Mouse (Mus musculus) layer of hippocampus, postnatal 10 days (tissue): ENCODE data around the gene Lamtor5. TPM values are rescaled to one million over a fixed set of nuclear protein-coding genes. Genes with fewer than 3 reads are reported as not detected.
"Not testable (repeated sequence)": the region's sequence is repeated elsewhere in the genome, so short reads cannot be mapped to it uniquely, and the experiment has no call there.

Experiments used
- DNase-seq, 2 experiments: peaks; one replicate each; pipeline ENCODE4 v3.0.0; 2021; ENCODE audit warnings: low spot score in 2 of 2
- total RNA-seq, 2 experiments: library from RNA; stranded (reverse); gene quantifications; 2 replicates each; pipeline ENCODE4 v1.2.3; 2021

Gene Lamtor5
- total RNA-seq, 2 experiments from 2014 or later, result 55.2 to 60.4 TPM

DNA sequence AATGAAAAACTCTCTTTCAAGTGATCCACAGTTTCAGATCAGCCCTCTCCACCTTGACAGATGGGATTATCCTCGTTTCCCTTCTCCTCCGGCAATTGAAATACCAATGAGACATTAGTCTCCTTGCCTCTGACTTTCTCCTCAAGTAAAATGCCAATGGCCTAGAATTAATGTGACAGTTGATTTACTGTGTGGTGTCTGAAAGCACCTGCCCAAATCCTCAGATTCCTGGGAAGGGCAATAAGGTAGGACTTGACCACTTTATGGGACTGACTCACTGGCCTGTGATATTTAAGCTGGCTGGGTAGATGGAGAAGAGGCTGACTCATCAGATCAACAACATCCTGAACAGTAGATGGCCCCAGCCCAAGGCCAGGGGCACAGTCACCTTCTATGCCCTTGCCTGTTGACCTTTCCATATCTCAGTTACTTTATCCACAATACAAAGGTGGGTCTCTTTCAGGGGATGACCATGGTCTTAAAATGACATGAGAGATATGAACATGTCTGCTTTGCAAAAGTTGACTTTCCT lies 11.8 kb upstream of the Lamtor5 start:
- DNase-seq, result no peak

DNA sequence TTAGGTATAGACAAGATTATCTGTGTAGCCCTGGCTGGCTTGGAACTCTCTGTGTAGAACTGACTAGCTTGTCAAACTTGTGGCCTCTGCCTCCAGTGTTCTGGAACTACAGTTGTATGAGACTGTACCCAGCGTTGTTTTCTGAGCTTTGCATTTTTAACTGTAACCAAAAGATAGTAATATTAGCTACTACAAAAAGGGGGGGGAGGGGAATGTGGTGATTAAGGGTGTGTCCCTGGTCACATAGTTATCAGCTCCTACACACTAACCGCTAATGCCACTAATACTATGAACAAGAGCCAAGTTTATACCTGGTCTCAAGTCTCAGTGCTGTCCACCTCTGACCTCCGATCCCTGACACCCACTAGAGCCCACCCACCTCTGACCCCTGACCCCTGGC lies 6.2 kb upstream of the Lamtor5 start:
- DNase-seq, result no peak

GRCm38 (mm10) chr3:107273820-107274219 lies 4.8 kb upstream of the Lamtor5 start:
- peak; percentile 72 to 81 for DNase-seq

- DNase-seq, result no peak
Measured at GRCm38 (mm10) chr3:107275351-107275750, 3.3 kb upstream of the Lamtor5 start.

DNA sequence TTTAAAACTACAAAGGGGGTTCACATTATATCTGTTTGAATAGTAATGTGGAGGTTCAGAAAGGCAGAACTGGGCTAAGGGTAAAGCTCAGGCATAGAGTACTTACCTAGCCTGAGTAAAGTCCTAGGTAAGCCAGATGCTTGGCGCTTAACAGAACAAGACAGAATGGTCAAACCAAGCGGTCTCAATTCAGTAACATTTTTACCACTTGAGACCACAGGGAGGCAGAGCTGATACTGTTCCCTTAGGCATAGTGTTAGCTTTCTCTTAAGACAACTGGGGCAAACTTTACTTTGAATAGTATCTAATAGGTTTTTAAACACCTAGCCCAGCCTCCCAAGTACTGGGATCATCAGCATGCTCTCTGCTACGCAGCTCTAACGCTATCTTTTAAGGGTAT lies 2.7 kb upstream of the Lamtor5 start:
- DNase-seq, result no peak

GRCm38 (mm10) chr3:107276626-107277025 lies 2.0 kb upstream of the Lamtor5 start:
- DNase-seq, result no peak

- DNase-seq, result no peak
Measured at GRCm38 (mm10) chr3:107286123-107286522, 7.5 kb downstream of the Lamtor5 start.

- DNase-seq, result no peak
Measured at GRCm38 (mm10) chr3:107287346-107287745, 8.7 kb downstream of the Lamtor5 start.

DNA sequence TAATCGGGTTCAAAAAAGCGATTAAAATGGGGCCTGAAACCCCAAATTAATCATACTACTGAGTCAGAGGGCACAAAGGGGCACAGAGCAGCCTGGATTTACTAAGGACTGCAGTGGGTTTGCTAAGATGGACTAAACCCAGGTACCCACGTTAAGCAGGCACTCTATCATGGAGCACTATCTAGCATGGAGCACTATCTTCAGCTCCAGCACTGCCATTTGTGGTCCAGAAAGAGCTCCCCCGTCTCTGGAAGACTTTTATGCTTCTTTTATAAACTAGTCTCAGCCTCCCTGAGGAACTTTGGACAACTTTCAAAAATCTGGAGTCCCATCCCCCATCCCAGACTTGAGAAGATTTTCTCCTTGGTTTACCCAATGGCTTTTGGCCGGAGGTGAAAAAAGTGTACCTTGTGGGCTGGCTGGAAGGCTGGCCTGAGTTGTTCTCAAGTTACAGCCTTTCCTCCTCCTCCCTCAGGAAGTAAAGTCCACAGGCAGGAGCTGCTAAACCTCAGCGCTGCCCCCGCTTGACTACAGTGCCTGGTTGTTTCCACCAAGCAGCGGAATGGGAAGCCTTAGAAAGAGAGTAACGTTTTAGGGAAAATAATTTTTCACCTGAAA lies 12.2 kb downstream of the Lamtor5 start, which contains the start of gene Slc16a4:
TSS of gene Slc16a4 (plus strand) at position 467 of the 618 bp plus-strand sequence.
- DNase-seq, result no peak

GRCm38 (mm10) chr3:107295672-107296360 lies 17.2 kb downstream of the Lamtor5 start:
- DNase-seq, result no peak

- not testable (repeated sequence) for DNase-seq
Measured at GRCm38 (mm10) chr3:107296917-107297316, 18.3 kb downstream of the Lamtor5 start.

- DNase-seq, result no peak
Measured at GRCm38 (mm10) chr3:107317338-107317737, 38.7 kb downstream of the Lamtor5 start.

- DNase-seq, result no peak
Measured at GRCm38 (mm10) chr3:107321141-107321540, 42.5 kb downstream of the Lamtor5 start.

- no peak for DNase-seq
Measured at GRCm38 (mm10) chr3:107321776-107322175, 43.1 kb downstream of the Lamtor5 start.

- no peak for DNase-seq
Measured at GRCm38 (mm10) chr3:107326442-107326841, 47.8 kb downstream of the Lamtor5 start.

DNA sequence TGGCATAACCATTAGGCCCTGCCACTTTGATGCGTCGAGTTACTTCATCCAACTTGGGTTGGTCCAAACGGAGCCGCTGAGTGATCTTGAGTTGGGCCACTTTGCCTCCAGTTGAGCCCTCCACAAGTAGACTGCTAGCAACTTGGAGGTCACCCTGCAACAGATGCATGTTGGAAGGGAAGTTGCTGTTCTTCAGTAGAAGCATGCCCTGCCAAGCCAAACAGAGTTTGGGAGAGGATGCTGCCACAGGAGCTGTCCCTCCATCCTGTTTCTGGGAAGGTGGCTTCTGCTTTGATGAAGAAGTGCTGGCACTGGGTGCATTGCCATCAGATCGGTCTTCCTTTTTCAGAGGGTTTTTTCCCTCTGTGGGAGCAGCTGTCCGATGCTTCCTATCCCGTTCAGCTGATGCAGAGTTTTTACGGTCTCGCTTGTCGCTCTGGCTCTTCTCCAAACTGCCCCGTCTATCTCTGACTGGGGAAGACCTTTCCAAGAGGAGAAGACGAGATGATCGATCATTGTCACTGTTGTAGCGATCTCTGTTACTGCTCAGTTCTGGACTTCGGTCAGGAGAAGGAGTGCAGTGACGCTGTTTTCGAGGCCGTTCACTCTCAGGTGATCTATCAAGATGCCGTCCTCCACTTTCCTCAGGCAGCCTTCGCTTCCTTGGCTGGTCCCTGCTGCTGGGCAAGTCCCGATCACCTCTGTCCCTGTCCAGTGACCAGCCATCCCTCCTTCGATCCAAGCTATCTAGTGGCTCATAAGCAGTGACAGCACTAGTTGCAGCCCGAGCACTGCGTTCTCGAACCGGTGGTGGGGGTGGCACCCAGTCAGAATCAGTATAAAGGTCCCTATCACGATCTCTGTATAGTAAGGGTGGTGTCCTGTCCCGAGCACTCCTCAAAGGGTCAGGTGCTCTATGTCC lies 52.1 kb downstream of the Lamtor5 start:
- DNase-seq, result peak in 1 of 2 experiments; percentile 17

DNA sequence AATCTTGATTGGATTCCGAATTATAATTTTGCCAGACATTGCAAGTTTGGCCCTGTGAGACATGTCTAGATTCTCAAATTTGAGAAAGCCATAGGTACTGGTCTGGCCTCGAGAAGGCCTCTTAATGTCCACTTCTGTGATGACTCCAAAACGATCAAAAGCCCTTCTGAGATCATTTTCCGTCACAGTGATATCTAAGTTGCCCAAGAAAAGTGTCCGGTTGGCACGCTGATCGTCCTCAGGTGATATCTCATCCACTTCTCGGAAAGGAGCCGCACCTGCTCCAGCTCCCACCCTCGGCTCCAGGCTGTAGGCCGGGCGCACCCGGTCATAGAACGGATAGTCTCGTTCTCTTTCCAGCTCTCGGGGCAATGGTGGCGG lies 53.1 kb downstream of the Lamtor5 start:
- no peak for DNase-seq

DNA sequence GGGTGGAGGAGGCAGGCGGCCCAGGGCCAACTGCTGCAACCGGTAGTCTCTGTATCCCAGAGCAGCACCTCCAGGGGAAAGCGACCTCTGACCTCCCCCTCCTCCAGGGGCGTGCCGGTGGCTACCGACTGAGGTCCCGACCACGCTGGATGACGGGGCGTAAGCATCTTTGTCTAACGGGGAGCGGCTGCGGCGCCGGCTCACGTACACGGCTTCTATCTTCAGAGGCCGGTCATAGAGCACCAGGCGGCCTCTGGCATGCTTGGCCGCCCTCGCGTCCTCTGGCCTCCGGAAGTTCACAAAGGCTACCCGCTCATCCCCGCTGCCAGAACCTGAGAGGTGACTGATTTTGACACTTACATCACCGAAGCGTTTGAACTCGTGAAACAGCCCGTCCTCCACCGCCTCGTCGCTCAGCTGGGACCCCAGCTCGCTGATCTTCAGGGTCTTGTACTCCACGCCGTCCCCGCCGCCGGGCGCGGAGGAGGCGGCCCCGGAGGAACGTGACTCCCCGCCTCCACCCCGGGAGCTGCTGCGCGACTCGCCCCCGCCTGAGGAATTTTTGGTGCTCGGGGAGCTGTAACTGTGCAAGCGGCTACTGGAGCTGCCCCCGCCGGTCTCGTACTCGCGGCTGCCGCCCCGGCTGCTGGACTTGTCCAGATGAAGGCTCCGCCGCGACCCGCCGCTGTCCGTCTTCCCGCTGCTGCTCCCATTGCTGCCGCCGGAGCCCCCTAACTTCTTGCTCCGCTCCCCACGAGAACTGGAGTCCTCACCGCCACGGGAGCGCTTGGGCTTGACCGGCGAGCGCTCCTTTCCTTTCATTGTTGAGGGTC lies 53.7 kb downstream of the Lamtor5 start:
- DNase-seq, result peak in 1 of 2 experiments; percentile 49

- DNase-seq, result peak; percentile 91 to 93
Measured at GRCm38 (mm10) chr3:107332960-107333380, 54.3 kb downstream of the Lamtor5 start.
